Mouse (Mus musculus) MEL (cell line): ENCODE results near the gene Eme1. TPM values are rescaled to one million over a fixed set of nuclear protein-coding genes. Genes with fewer than 3 reads are reported as not detected.

Experiments
- DNase-seq: peaks from one replicate; pipeline ENCODE4 v3.0.0; 2011; ENCODE audit warnings: low read depth, low spot score
- H3K27ac ChIP-seq: 2 replicates; pipeline ENCODE4 v1.5.1; 2012; ENCODE audit warnings: low read depth, mild to moderate bottlenecking, control low read depth, low read length, moderate library complexity; ENCODE audit not compliant: control insufficient read depth
- H3K27me3 ChIP-seq, 2 experiments: fragments of 150-350 bp in 1 of 2; sonication (generic) in 1 of 2; 2 replicates each; pipeline ENCODE4 v1.6.1; 2012; ENCODE audit warnings: low read length in 2 of 2, mild to moderate bottlenecking in 2 of 2, improper control_type of control experiment in 1 of 2, moderate library complexity in 1 of 2; ENCODE audit not compliant: insufficient read depth in 2 of 2, control insufficient read depth in 1 of 2
- H3K36me3 ChIP-seq, 2 experiments: 2 replicates each; pipeline ENCODE4 v1.6.1; 2012 to 2014; ENCODE audit warnings: low read length in 2 of 2, improper control_type of control experiment in 1 of 2, inconsistent platforms in 1 of 2, mild to moderate bottlenecking in 1 of 2; ENCODE audit not compliant: insufficient read depth in 2 of 2, control insufficient read depth in 1 of 2
- H3K4me1 ChIP-seq, 2 experiments: fragments of 150-350 bp in 1 of 2; sonication (generic) in 1 of 2; 2 replicates each; pipeline ENCODE4 v1.6.1; 2012; ENCODE audit warnings: low read length in 2 of 2, improper control_type of control experiment in 1 of 2, mild to moderate bottlenecking in 1 of 2; ENCODE audit not compliant: insufficient read depth in 2 of 2, control insufficient read depth in 1 of 2
- H3K4me3 ChIP-seq, 2 experiments: fragments of 150-350 bp in 1 of 2; sonication (generic) in 1 of 2; 2 replicates each; pipeline ENCODE4 v1.5.1; 2012; ENCODE audit warnings: low read depth in 2 of 2, low read length in 2 of 2, mild to moderate bottlenecking in 2 of 2, moderate library complexity in 2 of 2, control low read depth in 1 of 2, improper control_type of control experiment in 1 of 2; ENCODE audit not compliant: control insufficient read depth in 1 of 2, insufficient read depth in 1 of 2
- H3K79me2 ChIP-seq: 2 replicates; pipeline ENCODE4 v1.6.1; 2012; ENCODE audit warnings: mild to moderate bottlenecking, low read length, moderate library complexity; ENCODE audit not compliant: control insufficient read depth, poor library complexity, insufficient read depth
- H3K9ac ChIP-seq: 2 replicates; pipeline ENCODE4 v1.6.1; 2012; ENCODE audit warnings: low read depth, mild to moderate bottlenecking, control low read depth, low read length, moderate library complexity; ENCODE audit not compliant: control insufficient read depth, poor library complexity, severe bottlenecking
- H3K9me3 ChIP-seq: fragments of 150-350 bp; sonication (generic); replicated peaks from 2 replicates; pipeline ENCODE4 v1.6.1; 2012; ENCODE audit warnings: mild to moderate bottlenecking, low read length, improper control_type of control experiment, moderate library complexity; ENCODE audit not compliant: insufficient read depth
- E2F4 ChIP-seq: IDR thresholded peaks from 2 replicates; pipeline ENCODE4 v1.6.1; 2011; ENCODE audit warnings: low read depth, low read length, improper control_type of control experiment, borderline replicate concordance
- ELF1 ChIP-seq: IDR thresholded peaks from 2 replicates; pipeline ENCODE4 v1.6.1; 2014; ENCODE audit warnings: low read depth, mild to moderate bottlenecking, inconsistent platforms, low read length, improper control_type of control experiment, moderate library complexity
- EP300 ChIP-seq, 2 experiments: IDR thresholded peaks; 2 replicates each; pipeline ENCODE4 v1.6.1; 2011; ENCODE audit warnings: improper control_type of control experiment in 2 of 2, low read length in 2 of 2, low read depth in 1 of 2, mild to moderate bottlenecking in 1 of 2
- ETS1 ChIP-seq: IDR thresholded peaks from 2 replicates; pipeline ENCODE4 v1.6.1; 2012; ENCODE audit warnings: low read depth, mild to moderate bottlenecking, inconsistent platforms, low read length, improper control_type of control experiment, moderate library complexity
- GATA1 ChIP-seq: IDR thresholded peaks from 2 replicates; pipeline ENCODE4 v1.6.1; 2011; ENCODE audit warnings: low read depth, low read length, improper control_type of control experiment
- MYC ChIP-seq: IDR thresholded peaks from 2 replicates; pipeline ENCODE4 v1.6.1; 2011; ENCODE audit warnings: low read depth, mild to moderate bottlenecking, low read length, improper control_type of control experiment, moderate library complexity
- NELFE ChIP-seq: IDR thresholded peaks from 2 replicates; pipeline ENCODE4 v1.6.1; 2011; ENCODE audit warnings: low read depth, low read length, improper control_type of control experiment
- SIN3A ChIP-seq: IDR thresholded peaks from 2 replicates; pipeline ENCODE4 v1.6.1; 2012; ENCODE audit warnings: low read length, improper control_type of control experiment, inconsistent platforms
- TAL1 ChIP-seq: IDR thresholded peaks from 2 replicates; pipeline ENCODE4 v1.6.1; 2012; ENCODE audit warnings: mild to moderate bottlenecking, inconsistent platforms, low read length, moderate library complexity, mixed read lengths
- USF1 ChIP-seq: IDR thresholded peaks from 2 replicates; pipeline ENCODE4 v1.6.1; 2014; ENCODE audit warnings: low read depth, mild to moderate bottlenecking, inconsistent platforms, low read length, improper control_type of control experiment, moderate library complexity
- USF2 ChIP-seq, 2 experiments: IDR thresholded peaks; 2 replicates each; pipeline ENCODE4 v1.6.1; 2011 to 2012; ENCODE audit warnings: improper control_type of control experiment in 2 of 2, low read length in 2 of 2, borderline replicate concordance in 1 of 2, inconsistent platforms in 1 of 2, low read depth in 1 of 2, mild to moderate bottlenecking in 1 of 2; ENCODE audit not compliant: insufficient read depth in 1 of 2
- ZKSCAN1 ChIP-seq: IDR thresholded peaks from 2 replicates; pipeline ENCODE4 v1.6.1; 2012; ENCODE audit warnings: low read depth, mild to moderate bottlenecking, inconsistent platforms, low read length, improper control_type of control experiment, moderate library complexity
- ZMIZ1 ChIP-seq: IDR thresholded peaks from 2 replicates; pipeline ENCODE4 v1.6.1; 2012; ENCODE audit warnings: low read depth, mild to moderate bottlenecking, inconsistent platforms, low read length, improper control_type of control experiment, moderate library complexity
- polyA plus RNA-seq, 2 experiments: library from polyadenylated mRNA; stranded (reverse) in 1 of 2; unstranded in 1 of 2; fragments of >175 nt in 1 of 2; fragments of >200 nt in 1 of 2; gene quantifications; 2 replicates each; pipeline versions ENCODE4 v1.2.1 to v1.2.4; 2012; ENCODE audit warnings: low replicate concordance in 2 of 2, low read depth in 1 of 2; ENCODE audit not compliant: insufficient read length in 2 of 2, insufficient read depth in 1 of 2, missing spikeins in 1 of 2
- total RNA-seq: library from RNA; depleted of rRNA; stranded (reverse); fragments of 300-350 nt; gene quantifications from 2 replicates; pipeline ENCODE4 v1.2.3, GENCODE M21; 2012

Gene Eme1
- total and polyA plus RNA-seq, 3 experiments = 41.8 to 54.9 TPM; not detected in 1

DNA sequence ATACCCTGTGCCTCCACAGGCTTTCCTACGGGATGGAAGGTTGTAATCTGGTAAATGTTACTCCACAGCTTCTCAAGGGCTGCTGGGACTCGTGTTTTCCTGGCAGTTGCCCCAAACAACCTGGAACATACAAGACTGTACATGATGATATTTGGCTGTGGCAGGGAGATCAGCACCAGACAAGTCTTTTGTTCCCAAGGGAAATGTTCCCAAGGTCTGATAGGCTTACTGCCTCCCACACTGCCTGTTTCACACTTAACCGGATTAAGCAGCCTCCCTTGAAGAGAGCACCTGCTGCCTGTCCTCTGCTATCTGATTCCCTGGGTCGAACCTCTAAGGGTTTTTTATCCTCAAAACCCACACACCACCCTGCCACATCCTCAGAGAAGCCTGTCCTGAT, 38.3 kb downstream of the Eme1 start:
- TF ChIP-seq EP300 (IDR thresholded peaks at IDR 0.05; ENCODE audit: low read depth in 1 of 2, low read length in 2 of 2) = no peak
- TF ChIP-seq GATA1 = no peak
- TF ChIP-seq MYC = no peak
- no peak for TF ChIP-seq ETS1
- TF ChIP-seq E2F4 = no peak
- no peak for TF ChIP-seq USF1
- no peak for TF ChIP-seq SIN3A
- Histone ChIP-seq H3K4me3 (no peak overlapping the region), H3K4me1 (peaks cover 5% of the 10 kb centered on the region in 2 experiments; a peak in 1 of 4 replicates), H3K27ac (no peak overlapping the region), H3K27me3 (0 out of 4 replicates have a peak, but pooled peaks cover 0 to 2% of the 10 kb centered on the region in 2 experiments), H3K9me3 (no peaks in the 10 kb centered on the region), H3K79me2 (no peaks in the 10 kb centered on the region), H3K9ac (no peak overlapping the region), H3K36me3 (peaks cover 0 to 9% of the 10 kb centered on the region in 2 experiments; a peak in 2 of 4 replicates)
- DNase-seq = no peak

DNA sequence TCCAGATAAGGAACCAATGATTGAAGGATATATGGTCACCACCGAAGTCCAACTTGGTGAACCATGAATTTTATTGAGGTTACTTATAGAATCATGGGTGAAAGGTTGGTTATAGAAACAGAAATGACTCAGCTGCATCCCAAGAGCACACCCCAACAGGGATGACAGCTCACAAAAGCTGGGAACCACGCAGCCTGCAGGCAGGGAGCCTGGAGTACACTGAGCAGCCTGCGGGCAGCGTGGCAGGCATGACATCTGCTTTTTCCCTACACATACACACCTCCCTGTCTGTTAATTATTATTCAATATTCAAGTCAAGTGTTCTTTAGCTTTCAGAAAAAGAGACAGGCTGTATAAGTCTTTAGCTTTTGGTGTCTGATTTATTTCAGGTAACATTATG, 39.2 kb downstream of the Eme1 start:
- DNase-seq = no peak
- H3K79me2 ChIP-seq = no peaks in the 10 kb centered on the region
- H3K9me3 ChIP-seq = no peaks in the 10 kb centered on the region
- H3K9ac ChIP-seq = no peak overlapping the region
- H3K27ac ChIP-seq = no peak overlapping the region
- peaks cover 5% of the 10 kb centered on the region in 2 experiments; a peak in 1 of 4 replicates for H3K4me1 ChIP-seq
- peaks cover 0 to 10% of the 10 kb centered on the region in 2 experiments; a peak in 2 of 4 replicates for H3K36me3 ChIP-seq
- 0 out of 4 replicates have a peak, but pooled peaks cover 0 to 2% of the 10 kb centered on the region in 2 experiments for H3K27me3 ChIP-seq
- H3K4me3 ChIP-seq = no peak overlapping the region
- no peak for TF ChIP-seq ZKSCAN1
- no peak for TF ChIP-seq ZMIZ1
- TF ChIP-seq TAL1 = no peak
- TF ChIP-seq NELFE = no peak
- TF ChIP-seq USF2 (IDR thresholded peaks at IDR 0.05; ENCODE audit: borderline replicate concordance in 1 of 2, insufficient read depth in 1 of 2, low read depth in 1 of 2, low read length in 2 of 2) = no peak
- no peak for TF ChIP-seq ELF1
